21 mouse cellular contexts compared by ENCODE assay signal in the genomic region with DNA sequence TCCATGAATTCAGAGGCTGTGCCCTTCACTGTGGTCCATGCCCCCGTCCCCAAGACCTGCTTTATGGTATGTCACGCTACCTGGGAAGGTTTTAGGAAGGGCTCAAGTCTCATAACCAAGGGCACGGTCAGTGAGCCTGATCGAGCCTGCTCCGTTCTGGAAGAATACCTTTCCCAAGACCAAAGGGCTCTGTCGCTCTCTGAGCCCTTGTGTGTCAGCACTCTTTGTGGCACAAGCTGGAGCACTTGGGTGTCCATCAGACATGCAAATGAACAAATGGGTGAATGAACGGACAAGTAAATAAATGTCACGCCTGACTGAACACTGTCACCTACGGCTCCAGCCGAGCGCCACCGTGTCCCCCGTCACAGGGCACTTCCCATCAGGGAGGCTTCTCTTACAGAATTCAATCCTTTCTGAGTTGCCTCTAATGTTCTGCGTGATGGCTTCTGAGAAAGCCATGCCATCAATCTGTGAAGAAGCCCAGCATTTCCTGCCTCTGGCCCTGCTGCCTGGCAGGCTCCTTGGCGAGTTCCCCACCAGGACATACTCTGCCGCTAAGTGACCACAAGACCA.
DNase-seq lines count a peak whose midpoint lies in the region; ATAC-seq and TF ChIP-seq lines count a peak whose summit lies in the region.
"Had no signal": no experiment of that assay in that cellular context is flagged by ENCODE, and none has a peak within 500 bp of the region (broad histone marks: within the 10 kb centered on the region; RNA-seq: fewer than 3 reads in every experiment).

No protein-coding gene starts in this region.

- H3K27me3 ChIP-seq in hindbrain, embryonic 12.5 days: no peaks in the 10 kb centered on the region; the same call in 1 of the 2 replicates
- no peaks in the 10 kb centered on the region for H3K27me3 ChIP-seq in hindbrain, postnatal 0 days (ENCODE audit: insufficient read depth, low read length)
- 0 out of 2 replicates have a peak, but pooled peaks cover 5% of the 10 kb centered on the region for H3K27me3 ChIP-seq in kidney, embryonic 15.5 days
- no peaks in the 10 kb centered on the region for H3K27me3 ChIP-seq in midbrain, embryonic 11.5 days (ENCODE audit: control insufficient read depth, insufficient read depth, low read length)
- no peaks in the 10 kb centered on the region for H3K27me3 ChIP-seq in midbrain, embryonic 10.5 days (ENCODE audit: low read depth, poor library complexity, severe bottlenecking)
- no peaks in the 10 kb centered on the region for H3K27me3 ChIP-seq in neural tube, embryonic 14.5 days (ENCODE audit: control insufficient read depth, insufficient read depth, low read length)
- H3K27me3 ChIP-seq: CH12.LX; heart, embryonic 15.5 days; Patski had no signal

- H3K9ac ChIP-seq in hindbrain, embryonic 12.5 days: no peak overlapping the region
- H3K9ac ChIP-seq in hindbrain, postnatal 0 days (replicated peaks; ENCODE audit: low read length): no peak overlapping the region
- no peak overlapping the region for H3K9ac ChIP-seq in kidney, embryonic 15.5 days
- H3K9ac ChIP-seq in midbrain, embryonic 11.5 days (ENCODE audit: low read length): no peak overlapping the region
- no peak overlapping the region for H3K9ac ChIP-seq in neural tube, embryonic 14.5 days (replicated peaks; ENCODE audit: low read depth, low read length)
- H3K9ac ChIP-seq: forebrain, postnatal 0 days; heart, embryonic 15.5 days had no signal

- 39% methylated on average over 16 of the region's 16 CpGs for WGBS in hindbrain, embryonic 12.5 days
- WGBS in hindbrain, postnatal 0 days: 43% methylated on average over 16 of the region's 16 CpGs
- WGBS in kidney, embryonic 15.5 days: 38% methylated on average over 16 of the region's 16 CpGs
- 56% methylated on average over 16 of the region's 16 CpGs for WGBS in midbrain, embryonic 11.5 days
- WGBS in midbrain, embryonic 10.5 days: 66% methylated on average over 16 of the region's 16 CpGs
- 39% methylated on average over 16 of the region's 16 CpGs for WGBS in neural tube, embryonic 14.5 days

- H3K9me3 ChIP-seq in hindbrain, embryonic 12.5 days (replicated peaks): no peaks in the 10 kb centered on the region
- H3K9me3 ChIP-seq in hindbrain, postnatal 0 days (ENCODE audit: low read length): 0 out of 2 replicates have a peak, but pooled peaks cover 3% of the 10 kb centered on the region
- H3K9me3 ChIP-seq in kidney, embryonic 15.5 days (replicated peaks): no peaks in the 10 kb centered on the region
- no peaks in the 10 kb centered on the region for H3K9me3 ChIP-seq in midbrain, embryonic 11.5 days (ENCODE audit: control insufficient read depth, low read length)
- no peaks in the 10 kb centered on the region for H3K9me3 ChIP-seq in midbrain, embryonic 10.5 days (replicated peaks)
- no peaks in the 10 kb centered on the region; the same call in 1 of the 2 replicates for H3K9me3 ChIP-seq in neural tube, embryonic 14.5 days (ENCODE audit: control insufficient read depth, low read length)
- H3K9me3 ChIP-seq: embryonic facial prominence, embryonic 10.5 days; heart, embryonic 15.5 days had no signal

- no peak for ATAC-seq in hindbrain, embryonic 12.5 days (ENCODE audit: low FRiP score)
- no peak for ATAC-seq in hindbrain, postnatal 0 days
- ATAC-seq in kidney, embryonic 15.5 days (replicated peaks; ENCODE audit: low FRiP score): peak; percentile 84
- ATAC-seq in midbrain, embryonic 11.5 days (ENCODE audit: low FRiP score): no peak
- ATAC-seq in neural tube, embryonic 14.5 days (ENCODE audit: low read depth): no peak
- ATAC-seq: activated CD4-positive, CD25-positive, alpha-beta regulatory T cell, adult 4 months; forebrain, embryonic 13.5 days; forebrain, postnatal 0 days; Patski had no signal

- TF ChIP-seq CTCF in hindbrain, postnatal 0 days (IDR thresholded peaks at IDR 0.05; ENCODE audit: low read depth): no peak

- no peak overlapping the region for H3K4me3 ChIP-seq in hindbrain, embryonic 12.5 days
- H3K4me3 ChIP-seq in hindbrain, postnatal 0 days (ENCODE audit: low read length): no peak overlapping the region
- no peak overlapping the region for H3K4me3 ChIP-seq in kidney, embryonic 15.5 days (replicated peaks)
- H3K4me3 ChIP-seq in midbrain, embryonic 11.5 days (ENCODE audit: low read depth, low read length): no peak overlapping the region
- no peak overlapping the region for H3K4me3 ChIP-seq in midbrain, embryonic 10.5 days
- no peak overlapping the region for H3K4me3 ChIP-seq in neural tube, embryonic 14.5 days (ENCODE audit: low read depth, low read length)
- H3K4me3 ChIP-seq: embryonic facial prominence, embryonic 10.5 days; forebrain, embryonic 13.5 days; heart, adult 2 months; heart, embryonic 15.5 days had no signal

- no peak for DNase-seq in hindbrain, postnatal 0 days (ENCODE audit: low spot score)
- no peak for DNase-seq in kidney, adult 18-20 months
- peak; percentile 80 for DNase-seq in midbrain, embryonic 11.5 days (ENCODE audit: low spot score, missing footprints)
- DNase-seq in midbrain, embryonic 10.5 days (ENCODE audit: low spot score): no peak
- DNase-seq in layer of hippocampus, postnatal 25 days (ENCODE audit: extremely low spot score in 1 of 2, low spot score in 1 of 2): no peak
- DNase-seq: adrenal gland, postnatal 14 days; cerebellum, adult 11-12 months; cerebellum, adult 9-10 months; forebrain, postnatal 0 days; gastrocnemius, postnatal 14 days; heart, adult 2 months had no signal

- H3K4me2 ChIP-seq in hindbrain, embryonic 12.5 days (replicated peaks): no peak overlapping the region
- no peak overlapping the region for H3K4me2 ChIP-seq in hindbrain, postnatal 0 days (ENCODE audit: low read depth, low read length)
- 0 out of 2 replicates have a peak overlapping the region, but pooled peaks have one; percentile 12 for H3K4me2 ChIP-seq in kidney, embryonic 15.5 days
- H3K4me2 ChIP-seq in midbrain, embryonic 11.5 days: no peak overlapping the region
- H3K4me2 ChIP-seq in neural tube, embryonic 14.5 days (ENCODE audit: low read depth, low read length): no peak overlapping the region
- H3K4me2 ChIP-seq: forebrain, embryonic 13.5 days; heart, embryonic 11.5 days; heart, embryonic 15.5 days had no signal

- H3K4me1 ChIP-seq in hindbrain, embryonic 12.5 days: peaks cover 20% of the 10 kb centered on the region
- H3K4me1 ChIP-seq in hindbrain, postnatal 0 days (ENCODE audit: insufficient read depth, low read length): 0 out of 2 replicates have a peak, but pooled peaks cover 3% of the 10 kb centered on the region
- H3K4me1 ChIP-seq in kidney, embryonic 15.5 days: peaks cover 21% of the 10 kb centered on the region
- no peaks in the 10 kb centered on the region for H3K4me1 ChIP-seq in midbrain, embryonic 11.5 days (ENCODE audit: control insufficient read depth, insufficient read depth, low read length)
- peaks cover 26% of the 10 kb centered on the region for H3K4me1 ChIP-seq in midbrain, embryonic 10.5 days
- peaks cover 8% of the 10 kb centered on the region for H3K4me1 ChIP-seq in neural tube, embryonic 14.5 days (ENCODE audit: control insufficient read depth, insufficient read depth, low read length)
- H3K4me1 ChIP-seq: heart, embryonic 15.5 days had no signal

- no peaks in the 10 kb centered on the region for H3K36me3 ChIP-seq in hindbrain, embryonic 12.5 days
- H3K36me3 ChIP-seq in hindbrain, postnatal 0 days (ENCODE audit: insufficient read depth, low read length): no peaks in the 10 kb centered on the region
- no peaks in the 10 kb centered on the region for H3K36me3 ChIP-seq in kidney, embryonic 15.5 days
- no peaks in the 10 kb centered on the region for H3K36me3 ChIP-seq in midbrain, embryonic 11.5 days (ENCODE audit: control insufficient read depth, insufficient read depth, low read length)
- H3K36me3 ChIP-seq in midbrain, embryonic 10.5 days: no peaks in the 10 kb centered on the region
- no peaks in the 10 kb centered on the region for H3K36me3 ChIP-seq in neural tube, embryonic 14.5 days (ENCODE audit: control insufficient read depth, insufficient read depth, low read length)
- H3K36me3 ChIP-seq: embryonic facial prominence, embryonic 10.5 days; heart, embryonic 15.5 days had no signal

- 0 out of 2 replicates have a peak overlapping the region, but pooled peaks have one; percentile 67 for H3K27ac ChIP-seq in hindbrain, embryonic 12.5 days
- no peak overlapping the region for H3K27ac ChIP-seq in hindbrain, postnatal 0 days
- H3K27ac ChIP-seq in kidney, embryonic 15.5 days: peak overlapping the region; percentile 52
- H3K27ac ChIP-seq in midbrain, embryonic 11.5 days (ENCODE audit: low read depth, low read length): no peak overlapping the region
- no peak overlapping the region for H3K27ac ChIP-seq in midbrain, embryonic 10.5 days (replicated peaks)
- 0 out of 2 replicates have a peak overlapping the region, but pooled peaks have one; percentile 12 for H3K27ac ChIP-seq in neural tube, embryonic 14.5 days (ENCODE audit: low read depth, low read length)
- H3K27ac ChIP-seq: embryonic facial prominence, embryonic 10.5 days; forebrain, embryonic 13.5 days; heart, adult 2 months; heart, embryonic 15.5 days had no signal

Comparison
In these comparisons a context has a peak if more than half of its experiments do, and no peak if none do; other contexts are left out.
1. H3K27ac ChIP-seq: peak in hindbrain, embryonic 12.5 days (single experiment), kidney, embryonic 15.5 days (single experiment) and neural tube, embryonic 14.5 days (single experiment); none in hindbrain, postnatal 0 days (single experiment), midbrain, embryonic 11.5 days (single experiment) and midbrain, embryonic 10.5 days (single experiment).